Mouse (Mus musculus): ENCODE results near the gene Aoc3. TPM values are rescaled to one million over a fixed set of nuclear protein-coding genes. Genes with fewer than 3 reads are reported as not detected.
"Not testable (repeated sequence)": the region's sequence is repeated elsewhere in the genome, so short reads cannot be mapped to it uniquely, and the experiment has no call there.

Gene Aoc3
- polyA plus RNA-seq, 1 experiment from 2014 or later, result not detected

DNA sequence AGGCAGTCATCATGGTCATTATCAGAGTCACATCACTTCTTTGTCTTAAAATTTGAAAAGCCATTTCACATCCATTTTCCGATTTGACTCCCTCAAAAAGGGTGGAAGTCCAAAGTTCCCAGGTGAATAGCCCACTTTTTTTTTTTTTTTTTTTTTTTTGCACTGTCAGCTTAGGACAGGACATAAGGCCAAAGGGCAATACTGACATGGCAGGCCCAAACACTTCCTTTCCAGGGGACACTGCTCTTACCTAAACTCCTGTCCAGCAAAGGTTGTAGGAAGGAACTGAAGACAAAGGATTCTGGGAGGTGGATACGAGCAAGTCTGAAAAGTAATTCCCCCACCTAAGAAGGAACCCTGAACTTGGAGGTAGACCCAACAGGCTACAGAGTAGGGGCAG, 25.5 kb downstream of the Aoc3 start:
- no peak for ATAC-seq (ENCODE audit: low FRiP score)
- H3K36me3 ChIP-seq (replicated peaks), result no peaks in the 10 kb centered on the region
- no peak overlapping the region for H3K4me2 ChIP-seq
- H3K27me3 ChIP-seq, result no peaks in the 10 kb centered on the region
- no peak overlapping the region for H3K9ac ChIP-seq
- H3K4me1 ChIP-seq, result no peaks in the 10 kb centered on the region
- no peaks in the 10 kb centered on the region for H3K9me3 ChIP-seq
- WGBS, result 83% methylated on average over 2 of the region's 2 CpGs
- no peak overlapping the region for H3K4me3 ChIP-seq (replicated peaks)
- no peak overlapping the region for H3K27ac ChIP-seq

DNA sequence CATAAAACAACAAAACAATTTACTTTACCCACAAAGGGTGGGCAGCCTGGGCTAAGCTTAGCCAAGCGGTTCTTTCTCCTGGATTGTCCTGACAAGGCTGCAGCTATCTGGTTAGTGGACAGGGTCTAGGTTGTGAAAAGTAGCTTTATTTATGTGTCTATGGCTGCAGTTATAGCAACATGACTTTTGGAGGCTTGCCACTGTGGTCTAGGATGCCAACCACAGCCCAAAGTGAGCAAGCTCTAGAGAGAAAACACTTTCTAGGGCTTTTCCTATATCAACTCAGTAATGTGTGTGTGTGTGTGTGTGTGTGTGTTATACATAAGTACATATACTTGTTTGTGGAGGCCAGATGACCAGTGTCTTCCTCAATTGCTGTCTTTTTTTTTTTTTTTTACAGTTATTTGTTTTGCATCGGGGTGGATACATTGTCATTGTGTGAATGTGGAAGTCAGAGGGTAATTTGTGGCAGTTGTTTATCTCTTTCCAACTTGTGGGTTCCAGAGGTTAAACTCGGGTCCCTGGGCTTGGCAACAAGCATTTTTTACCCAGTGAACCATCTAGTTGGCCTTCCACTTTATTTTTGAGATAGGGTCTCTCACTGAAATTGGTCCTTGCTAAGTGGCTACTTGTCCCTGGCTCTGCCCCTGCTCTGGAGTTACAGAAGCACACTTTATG, 27.2 kb downstream of the Aoc3 start:
- Histone ChIP-seq H3K36me3 (replicated peaks) (no peaks in the 10 kb centered on the region), H3K9me3 (no peaks in the 10 kb centered on the region), H3K4me3 (replicated peaks) (no peak overlapping the region), H3K4me1 (no peaks in the 10 kb centered on the region), H3K9ac (no peak overlapping the region), H3K27ac (no peak overlapping the region), H3K4me2 (no peak overlapping the region), H3K27me3 (no peaks in the 10 kb centered on the region)
- WGBS, result 84% methylated on average over 3 of the region's 3 CpGs
- no peak for ATAC-seq (ENCODE audit: low FRiP score)

DNA sequence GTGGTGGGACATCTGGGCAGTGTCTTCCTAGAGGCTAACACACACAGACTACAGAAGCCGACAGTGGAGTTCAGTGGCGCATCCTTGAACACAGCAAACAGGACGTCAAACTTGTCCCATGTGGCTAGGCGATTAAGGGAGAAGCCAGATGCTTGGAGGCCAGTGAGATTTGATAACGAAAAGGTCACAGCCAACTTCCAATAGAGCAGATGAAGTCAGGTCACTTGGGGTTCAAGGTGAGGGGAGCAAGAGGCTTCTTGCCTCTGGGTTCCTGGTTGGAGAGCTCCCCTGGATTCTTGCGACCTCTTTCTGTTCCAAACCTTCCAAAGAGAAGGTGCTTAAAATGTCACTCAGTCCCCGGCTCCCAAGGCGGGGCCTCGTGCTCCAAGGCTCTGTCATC, 29.4 kb downstream of the Aoc3 start:
- Histone ChIP-seq H3K27ac (no peak overlapping the region), H3K36me3 (replicated peaks) (no peaks in the 10 kb centered on the region), H3K4me1 (no peaks in the 10 kb centered on the region), H3K4me2 (no peak overlapping the region), H3K9me3 (no peaks in the 10 kb centered on the region), H3K9ac (no peak overlapping the region), H3K4me3 (replicated peaks) (no peak overlapping the region), H3K27me3 (no peaks in the 10 kb centered on the region)
- ATAC-seq (ENCODE audit: low FRiP score), result no peak
- WGBS, result 87% methylated on average over 9 of the region's 9 CpGs

DNA sequence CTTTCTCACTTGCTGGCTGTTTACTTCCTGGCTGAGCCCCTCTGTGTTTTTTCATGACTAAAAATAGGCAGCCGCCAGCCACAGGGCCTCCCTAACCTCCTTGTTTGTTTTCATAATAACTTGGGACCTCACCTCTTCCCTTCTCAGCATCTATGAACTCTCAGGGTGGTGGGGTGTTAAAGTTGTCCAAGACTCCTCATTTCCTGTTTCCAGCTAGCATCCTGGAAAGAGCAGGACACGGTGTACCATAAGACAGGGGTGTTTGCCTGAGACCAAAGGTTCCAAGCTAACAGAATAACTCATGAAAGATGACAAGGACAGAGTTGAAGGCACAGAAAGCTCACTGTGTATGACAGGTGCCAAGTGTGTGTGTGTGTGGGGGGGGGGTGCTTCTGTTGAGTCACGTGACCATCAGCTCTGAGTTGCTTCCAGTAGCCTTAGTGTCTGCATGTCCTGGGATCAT, 30.3 kb downstream of the Aoc3 start:
- no peak overlapping the region for H3K4me3 ChIP-seq (replicated peaks)
- ATAC-seq (ENCODE audit: low FRiP score), result no peak
- H3K36me3 ChIP-seq (replicated peaks), result no peaks in the 10 kb centered on the region
- H3K9me3 ChIP-seq, result no peaks in the 10 kb centered on the region
- no peak overlapping the region for H3K9ac ChIP-seq
- H3K4me2 ChIP-seq, result no peak overlapping the region
- no peak overlapping the region for H3K27ac ChIP-seq
- 69% methylated on average over 3 of the region's 3 CpGs for WGBS
- H3K4me1 ChIP-seq, result no peaks in the 10 kb centered on the region
- H3K27me3 ChIP-seq, result no peaks in the 10 kb centered on the region

DNA sequence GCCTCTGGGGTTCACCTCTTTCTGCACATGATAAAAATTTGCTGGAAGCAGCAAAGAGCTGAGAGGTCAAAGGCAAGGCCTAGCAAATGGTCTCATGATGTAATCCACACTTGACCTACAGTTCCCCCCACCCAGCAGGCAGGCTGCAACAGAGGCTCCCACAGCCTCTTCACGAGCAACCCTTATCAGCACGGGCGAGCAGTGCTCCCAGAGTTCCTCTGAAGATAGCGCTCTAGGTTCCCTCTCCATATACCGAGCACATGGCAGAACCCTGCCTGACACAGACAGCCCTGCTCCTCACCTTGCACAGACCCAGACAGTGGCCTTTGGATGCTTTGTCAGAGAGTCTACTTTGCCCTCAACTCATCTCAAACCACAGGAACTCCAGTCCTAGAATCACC, 34.1 kb downstream of the Aoc3 start:
- no peaks in the 10 kb centered on the region for H3K4me1 ChIP-seq
- no peaks in the 10 kb centered on the region for H3K9me3 ChIP-seq
- ATAC-seq (ENCODE audit: low FRiP score), result no peak
- no peak overlapping the region for H3K9ac ChIP-seq
- no peak overlapping the region for H3K27ac ChIP-seq
- H3K27me3 ChIP-seq, result no peaks in the 10 kb centered on the region
- H3K4me2 ChIP-seq, result no peak overlapping the region
- no peak overlapping the region for H3K4me3 ChIP-seq (replicated peaks)
- H3K36me3 ChIP-seq (replicated peaks), result no peaks in the 10 kb centered on the region
- WGBS, result 86% methylated on average over 5 of the region's 5 CpGs

DNA sequence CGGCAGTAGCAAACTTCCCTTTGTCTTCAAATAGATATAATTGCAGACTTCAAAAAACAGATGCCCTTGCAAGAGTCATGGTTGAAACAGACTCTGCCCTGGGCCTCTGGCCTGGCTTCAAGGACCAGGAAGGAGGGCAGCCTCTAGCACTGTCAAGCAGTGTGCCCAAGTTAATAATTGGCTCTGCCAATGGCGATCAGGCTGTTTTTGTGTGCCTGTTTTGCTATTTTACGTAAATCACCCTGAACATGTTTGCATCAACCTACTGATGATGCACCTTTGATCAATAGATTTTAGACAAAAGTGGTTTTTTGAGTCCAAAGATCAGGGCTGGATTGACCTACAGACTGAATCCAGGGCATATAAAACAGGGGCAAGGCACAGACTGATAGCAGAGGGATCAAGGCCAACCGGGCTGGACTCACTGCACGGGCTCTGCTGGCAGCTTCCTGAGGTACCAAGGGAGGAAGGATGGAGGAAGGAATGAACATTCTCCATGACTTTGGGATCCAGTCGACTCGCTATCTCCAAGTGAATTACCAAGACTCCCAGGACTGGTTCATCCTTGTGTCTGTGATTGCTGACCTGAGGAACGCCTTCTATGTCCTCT, 37.0 kb downstream of the Aoc3 start, which contains the start of gene G6pc:
Gene G6pc (plus strand): TSS at position 236 of the 610 bp plus-strand sequence.
- no peaks in the 10 kb centered on the region for H3K4me1 ChIP-seq
- H3K4me2 ChIP-seq, result no peak within 1 kb of the TSS
- ATAC-seq (ENCODE audit: low FRiP score), result no peak
- H3K9ac ChIP-seq, result no peak within 1 kb of the TSS
- H3K36me3 ChIP-seq (replicated peaks), result no peaks in the 10 kb centered on the region
- WGBS, result 85% methylated on average over 8 of the region's 8 CpGs
- H3K4me3 ChIP-seq (replicated peaks), result no peak within 1 kb of the TSS
- no peak within 1 kb of the TSS for H3K27ac ChIP-seq
- no peaks in the 10 kb centered on the region for H3K27me3 ChIP-seq
- H3K9me3 ChIP-seq, result no peaks in the 10 kb centered on the region

DNA sequence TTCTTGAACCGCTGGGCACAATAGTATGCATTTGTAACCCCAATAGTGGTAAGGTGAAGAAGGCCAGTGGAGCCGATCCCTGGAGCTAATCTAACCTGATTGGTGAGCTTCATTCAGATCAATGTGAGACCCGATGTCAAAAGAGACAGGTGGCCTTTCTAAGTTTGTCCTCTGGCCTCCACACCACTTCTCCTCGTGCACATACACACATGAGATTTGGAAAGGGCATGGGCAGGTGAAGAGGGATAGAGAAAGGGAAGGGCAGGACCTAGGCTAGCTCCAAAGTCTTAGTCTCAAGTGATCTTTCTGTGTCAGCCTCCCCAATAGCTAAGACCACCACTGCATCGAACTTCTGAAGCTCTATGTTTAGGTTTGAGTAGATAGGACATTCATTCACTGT, 39.7 kb downstream of the Aoc3 start:
- H3K9me3 ChIP-seq, result no peaks in the 10 kb centered on the region
- no peaks in the 10 kb centered on the region for H3K4me1 ChIP-seq
- no peaks in the 10 kb centered on the region for H3K36me3 ChIP-seq (replicated peaks)
- H3K9ac ChIP-seq, result no peak overlapping the region
- WGBS, result 80% methylated on average over 5 of the region's 5 CpGs
- H3K4me3 ChIP-seq (replicated peaks), result no peak overlapping the region
- H3K4me2 ChIP-seq, result no peak overlapping the region
- no peak for ATAC-seq (ENCODE audit: low FRiP score)
- no peak overlapping the region for H3K27ac ChIP-seq
- no peaks in the 10 kb centered on the region for H3K27me3 ChIP-seq

DNA sequence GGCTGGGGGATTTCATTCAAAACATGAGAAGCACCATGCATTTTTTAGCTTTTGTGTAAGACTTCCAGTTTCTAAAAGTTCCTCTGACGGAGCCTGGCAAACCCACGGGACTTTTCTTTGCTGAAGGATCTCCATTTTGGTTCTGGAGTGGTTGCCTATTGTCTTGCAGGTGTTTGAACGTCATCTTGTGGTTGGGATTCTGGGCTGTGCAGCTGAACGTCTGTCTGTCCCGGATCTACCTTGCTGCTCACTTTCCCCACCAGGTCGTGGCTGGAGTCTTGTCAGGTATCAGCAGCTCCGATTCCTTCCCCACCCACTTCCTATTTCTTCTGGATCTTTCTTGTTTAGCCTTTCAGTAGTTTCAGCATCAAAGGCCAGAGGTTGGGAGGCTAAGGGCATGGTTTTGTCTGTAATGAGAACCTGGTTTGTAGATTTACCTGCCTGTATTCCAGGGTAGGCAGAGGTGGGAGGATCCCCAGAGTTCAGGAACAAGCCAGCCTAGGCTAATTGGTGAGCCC, 44.1 kb downstream of the Aoc3 start:
- H3K4me2 ChIP-seq, result no peak overlapping the region
- no peak overlapping the region for H3K27ac ChIP-seq
- no peaks in the 10 kb centered on the region for H3K9me3 ChIP-seq
- H3K4me3 ChIP-seq (replicated peaks), result no peak overlapping the region
- WGBS, result 63% methylated on average over 7 of the region's 7 CpGs
- ATAC-seq (ENCODE audit: low FRiP score), result no peak
- H3K4me1 ChIP-seq, result no peaks in the 10 kb centered on the region
- H3K36me3 ChIP-seq (replicated peaks), result no peaks in the 10 kb centered on the region
- H3K9ac ChIP-seq, result no peak overlapping the region
- H3K27me3 ChIP-seq, result no peaks in the 10 kb centered on the region

DNA sequence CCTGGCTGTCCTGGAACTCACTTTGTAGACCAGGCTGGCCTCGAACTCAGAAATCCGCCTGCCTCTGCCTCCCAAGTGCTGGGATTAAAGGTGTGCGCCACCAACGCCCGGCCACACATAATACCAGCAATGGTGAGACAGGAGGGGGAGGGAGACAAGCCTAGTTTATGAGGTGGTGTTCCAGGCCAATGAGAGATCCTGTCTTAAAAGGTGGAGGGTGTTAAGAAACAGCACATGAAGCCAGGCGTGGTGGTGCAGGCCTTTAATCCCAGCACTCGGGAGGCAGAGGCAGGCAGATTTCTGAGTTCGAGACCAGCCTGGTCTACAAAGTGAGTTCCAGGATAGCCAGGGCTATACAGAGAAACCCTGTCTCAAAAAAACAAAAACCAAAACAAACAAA, 47.8 kb downstream of the Aoc3 start:
- H3K4me2 ChIP-seq; H3K27me3 ChIP-seq; H3K9me3 ChIP-seq; H3K36me3 ChIP-seq (replicated peaks); H3K4me1 ChIP-seq; ATAC-seq (ENCODE audit: low FRiP score); H3K4me3 ChIP-seq (replicated peaks); H3K27ac ChIP-seq; H3K9ac ChIP-seq: not testable (repeated sequence)
- WGBS, result 91% methylated on average over 8 of the region's 8 CpGs

DNA sequence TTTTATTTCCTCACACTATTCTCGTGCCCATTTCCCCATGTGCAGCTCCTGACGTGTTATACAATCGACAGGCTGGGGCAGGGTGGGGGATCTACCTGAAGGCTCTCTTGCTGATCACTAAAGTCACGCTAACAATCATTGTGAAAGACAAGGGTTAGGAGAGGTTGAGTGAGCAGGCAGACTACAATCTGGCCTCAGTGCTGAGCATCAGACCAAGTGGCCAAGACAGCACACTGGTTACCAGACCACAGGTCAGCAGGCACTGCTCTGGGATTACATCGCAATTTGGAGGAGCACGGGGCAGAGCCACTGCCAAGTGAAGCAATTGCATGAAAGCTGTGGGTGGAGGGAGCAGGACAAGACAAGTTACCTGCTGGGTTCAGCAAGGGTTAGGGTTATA, 48.5 kb downstream of the Aoc3 start:
- H3K9ac ChIP-seq, result no peak overlapping the region
- WGBS, result 80% methylated on average over 6 of the region's 6 CpGs
- H3K36me3 ChIP-seq (replicated peaks), result no peaks in the 10 kb centered on the region
- no peak overlapping the region for H3K27ac ChIP-seq
- ATAC-seq (ENCODE audit: low FRiP score), result no peak
- H3K4me2 ChIP-seq, result no peak overlapping the region
- H3K4me1 ChIP-seq, result peaks cover 4% of the 10 kb centered on the region; the same call in 1 of the 2 replicates
- no peaks in the 10 kb centered on the region for H3K27me3 ChIP-seq
- no peak overlapping the region for H3K4me3 ChIP-seq (replicated peaks)
- no peaks in the 10 kb centered on the region for H3K9me3 ChIP-seq

DNA sequence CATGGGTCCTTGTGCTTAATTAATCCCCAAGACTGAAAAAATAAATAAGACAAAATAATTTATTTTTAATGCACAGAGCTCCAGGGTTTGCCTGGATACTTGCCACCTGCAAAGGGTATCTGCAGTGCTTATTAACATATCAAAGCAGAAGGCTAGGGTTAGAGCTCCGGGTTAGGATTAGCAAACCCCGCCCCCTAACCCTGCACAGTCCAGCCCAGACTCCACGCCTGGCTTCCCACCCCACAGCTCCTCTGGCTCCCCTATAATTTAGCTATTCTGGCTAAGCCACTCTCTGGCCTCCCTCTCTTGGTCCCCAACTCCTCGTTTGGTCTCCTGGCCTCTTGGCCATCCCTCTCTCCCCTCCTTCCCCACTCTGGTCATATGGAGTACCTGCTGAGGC, 51.4 kb downstream of the Aoc3 start:
- WGBS, result 5% methylated on average over 4 of the region's 4 CpGs
- Histone ChIP-seq H3K4me2 (no peak overlapping the region), H3K4me3 (replicated peaks) (no peak overlapping the region), H3K36me3 (replicated peaks) (no peaks in the 10 kb centered on the region), H3K27me3 (no peaks in the 10 kb centered on the region), H3K9me3 (no peaks in the 10 kb centered on the region), H3K4me1 (peaks cover 4% of the 10 kb centered on the region; the same call in 1 of the 2 replicates), H3K27ac (no peak overlapping the region), H3K9ac (no peak overlapping the region)
- no peak for ATAC-seq (ENCODE audit: low FRiP score)
